Mouse (Mus musculus) kidney, adult 9 months (tissue): ENCODE data around the gene BC005537.

ENCODE experiments used
- DNase-seq: peaks from one replicate; pipeline ENCODE4 v3.0.0; 2022

The BC005537 gene

DNA sequence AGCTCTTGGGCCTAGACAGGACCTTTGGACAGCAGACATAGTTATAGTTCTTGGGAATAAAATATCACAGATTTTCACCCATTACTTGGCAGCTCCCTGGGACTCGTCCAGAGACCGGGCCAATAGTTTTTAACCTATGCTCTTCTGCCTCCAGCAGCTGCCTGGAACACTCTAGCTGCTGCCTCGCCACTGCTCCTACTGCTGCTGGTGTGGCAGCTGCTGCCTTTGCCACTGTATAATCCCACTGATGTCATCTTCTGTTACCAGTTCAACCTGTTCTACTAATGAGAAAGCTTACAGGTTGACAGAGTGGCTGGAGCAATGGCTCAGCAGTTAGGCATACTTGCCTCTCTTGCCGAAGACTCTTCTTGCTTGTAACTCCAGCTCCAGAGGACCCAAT, 47.9 kb downstream of the BC005537 start:
- peak; percentile 59 for DNase-seq

DNA sequence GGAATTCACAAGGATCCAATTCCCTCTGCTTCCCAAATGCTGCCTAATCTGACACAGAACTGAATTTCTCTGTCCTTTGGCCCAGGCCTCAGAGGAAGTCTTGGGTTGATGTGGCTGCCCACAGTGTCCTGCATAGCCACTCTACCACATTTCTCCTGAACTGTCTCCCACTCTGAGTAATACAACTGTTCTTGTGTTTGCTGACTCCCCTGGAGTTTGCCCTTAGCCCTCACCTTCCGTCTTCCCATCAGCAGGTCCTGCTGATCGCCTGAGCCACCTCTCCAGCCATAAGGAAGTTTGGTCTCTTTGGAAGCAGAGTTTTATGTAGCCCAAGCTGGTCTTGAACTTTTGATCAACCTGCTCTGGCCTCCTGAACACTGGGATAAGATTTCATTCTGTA, 50.5 kb downstream of the BC005537 start:
- DNase-seq: no peak

DNA sequence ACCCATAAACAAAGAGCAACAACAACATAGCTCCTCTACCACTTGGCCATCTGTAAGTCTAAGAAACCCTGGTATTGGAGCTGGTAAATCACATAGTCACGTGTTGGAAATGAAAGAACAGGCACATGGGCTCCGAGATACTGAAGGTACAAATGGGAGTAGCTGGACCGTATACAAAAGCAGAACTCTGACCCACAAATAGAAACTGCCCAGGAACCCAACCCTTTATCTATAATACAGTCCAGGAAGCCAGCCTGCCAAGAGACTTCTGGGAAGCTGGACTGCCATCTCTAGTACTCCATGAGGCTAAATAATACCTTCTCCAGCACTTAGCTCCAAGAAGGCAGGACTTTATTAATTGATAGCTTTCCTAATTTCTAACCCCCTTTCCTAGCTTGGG, 51.1 kb downstream of the BC005537 start:
- DNase-seq: no peak

DNA sequence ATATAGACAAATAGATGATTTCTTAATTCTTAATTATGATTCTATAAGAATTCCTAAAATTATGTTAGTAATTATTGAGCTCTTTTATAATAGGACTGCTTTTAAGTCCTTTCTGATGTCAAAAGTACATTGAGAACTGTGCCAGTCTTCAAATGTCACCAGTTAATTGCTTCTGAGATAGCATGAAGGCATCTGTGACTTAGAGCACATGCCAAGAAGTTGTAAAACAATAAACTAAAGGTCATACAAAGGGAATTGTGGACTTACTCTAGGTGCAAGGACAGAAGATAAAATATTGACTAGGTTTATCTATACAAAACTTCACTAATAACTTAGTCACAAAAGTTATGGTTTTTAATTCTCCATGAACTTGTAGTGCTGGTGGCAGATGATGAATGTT, 57.7 kb downstream of the BC005537 start:
- no peak for DNase-seq

DNA sequence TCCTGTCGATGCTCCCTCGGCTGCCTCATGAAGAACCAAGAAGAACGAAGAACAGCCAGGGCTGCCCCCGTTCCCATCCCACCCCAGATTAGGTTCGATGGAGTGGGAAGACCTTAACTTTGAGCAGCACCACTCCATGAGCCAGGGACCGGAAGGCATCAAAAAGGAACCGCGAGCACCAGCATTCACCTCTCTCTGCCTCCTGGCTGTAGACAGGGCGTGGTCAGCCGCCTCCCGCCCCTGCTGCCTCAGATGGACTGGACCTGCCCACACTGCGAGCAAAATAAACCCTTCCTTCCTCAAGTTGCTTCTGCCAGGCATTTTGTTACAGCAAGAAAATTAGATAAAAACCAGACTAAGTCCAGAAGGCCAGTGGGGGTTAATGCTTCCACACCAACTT, 59.6 kb downstream of the BC005537 start:
- DNase-seq: no peak

DNA sequence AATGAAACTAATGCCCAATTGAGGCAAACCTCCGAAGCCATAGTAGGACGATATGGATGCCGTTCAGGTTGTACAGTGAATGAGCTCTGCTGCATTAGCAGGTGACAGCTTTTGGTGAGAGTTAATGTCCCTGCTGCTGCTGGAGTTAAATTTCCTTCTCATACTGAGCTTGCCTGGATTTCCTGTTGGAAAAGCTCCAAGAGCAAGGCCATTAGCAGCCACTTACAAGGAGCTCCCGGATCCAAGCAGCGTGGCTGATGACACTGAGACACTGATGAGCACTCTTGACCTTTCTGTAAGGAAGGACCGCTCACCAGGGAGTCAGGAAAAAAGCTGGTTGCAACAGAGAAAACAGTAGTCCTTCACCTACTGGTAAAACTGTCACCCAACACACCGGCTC, 60.6 kb downstream of the BC005537 start:
- DNase-seq: no peak

DNA sequence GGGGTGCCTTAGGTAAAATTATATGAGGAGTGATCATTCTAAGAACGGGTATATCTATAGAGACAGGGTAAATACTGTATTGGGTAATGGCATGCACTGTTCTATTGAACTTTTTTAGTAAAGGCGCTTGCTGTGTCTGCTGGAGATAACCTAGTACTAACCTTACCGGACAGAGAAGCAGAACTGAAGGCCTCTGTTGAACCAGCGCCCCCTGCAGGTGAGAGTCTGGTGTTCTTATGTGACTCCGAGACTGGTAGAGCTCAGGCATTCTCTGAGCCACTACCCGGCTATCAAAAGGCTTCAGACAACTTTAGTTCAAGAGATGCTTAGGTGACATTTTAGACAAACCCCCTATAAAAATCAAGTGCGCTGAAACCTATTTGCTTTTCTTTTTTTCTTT, 61.1 kb downstream of the BC005537 start:
- DNase-seq: peak; percentile 76
